20 mouse cellular contexts compared by ENCODE assay signal in genomic region chr13:9178718-9179117, GRCm38 (mm10).
DNase-seq lines count a peak whose midpoint lies in the region; ATAC-seq and TF ChIP-seq lines count a peak whose summit lies in the region.
"Had no signal": no experiment of that assay in that cellular context is flagged by ENCODE, and none has a peak within 500 bp of the region (broad histone marks: within the 10 kb centered on the region; RNA-seq: fewer than 3 reads in every experiment).

No protein-coding gene starts in this region.

- H3K27ac ChIP-seq in hindbrain, postnatal 0 days = no peak overlapping the region
- H3K27ac ChIP-seq in hindbrain, embryonic 16.5 days (ENCODE audit: low read depth, low read length) = no peak overlapping the region
- no peak overlapping the region for H3K27ac ChIP-seq in liver, embryonic 14.5 days
- H3K27ac ChIP-seq in liver, embryonic 11.5 days (ENCODE audit: low read depth, low read length) = no peak overlapping the region
- H3K27ac ChIP-seq in ES-Bruce4 (ENCODE audit: insufficient read depth, low read length) = no peak overlapping the region
- no peak overlapping the region for H3K27ac ChIP-seq in intestine, postnatal 0 days (ENCODE audit: low read depth, low read length)
- H3K27ac ChIP-seq: hindbrain, embryonic 12.5 days; limb, embryonic 13.5 days; liver, embryonic 13.5 days; neural tube, embryonic 13.5 days had no signal

- no peaks in the 10 kb centered on the region for H3K27me3 ChIP-seq in hindbrain, postnatal 0 days (ENCODE audit: insufficient read depth, low read length)
- H3K27me3 ChIP-seq in hindbrain, embryonic 16.5 days (replicated peaks; ENCODE audit: control insufficient read depth, insufficient read depth, low read length) = no peaks in the 10 kb centered on the region
- H3K27me3 ChIP-seq in liver, embryonic 14.5 days (ENCODE audit: control insufficient read depth, insufficient read depth, low read length) = no peaks in the 10 kb centered on the region
- no peaks in the 10 kb centered on the region for H3K27me3 ChIP-seq in liver, embryonic 11.5 days (replicated peaks; ENCODE audit: control insufficient read depth, insufficient read depth, low read length)
- H3K27me3 ChIP-seq in ES-Bruce4 (ENCODE audit: control insufficient read depth, insufficient read depth, low read length, poor library complexity, severe bottlenecking) = no peaks in the 10 kb centered on the region
- no peaks in the 10 kb centered on the region for H3K27me3 ChIP-seq in intestine, postnatal 0 days (replicated peaks; ENCODE audit: control insufficient read depth, insufficient read depth, low read length)
- H3K27me3 ChIP-seq: hindbrain, embryonic 12.5 days; limb, embryonic 13.5 days; liver, embryonic 13.5 days; neural tube, embryonic 13.5 days had no signal

- H3K4me2 ChIP-seq in hindbrain, postnatal 0 days (ENCODE audit: low read depth, low read length) = no peak overlapping the region
- no peak overlapping the region for H3K4me2 ChIP-seq in hindbrain, embryonic 16.5 days (ENCODE audit: low read length)
- no peak overlapping the region for H3K4me2 ChIP-seq in liver, embryonic 14.5 days (ENCODE audit: low read depth)
- H3K4me2 ChIP-seq in liver, embryonic 11.5 days = no peak overlapping the region
- H3K4me2 ChIP-seq in intestine, postnatal 0 days (replicated peaks; ENCODE audit: low read depth) = no peak overlapping the region
- H3K4me2 ChIP-seq: hindbrain, embryonic 12.5 days; limb, embryonic 13.5 days; liver, embryonic 13.5 days; midbrain, embryonic 11.5 days; neural tube, embryonic 13.5 days had no signal

- peak; percentile 21; the same call in 1 of the 2 replicates for TF ChIP-seq CTCF in hindbrain, postnatal 0 days (IDR thresholded peaks at IDR 0.05; ENCODE audit: low read depth)
- TF ChIP-seq CTCF in liver, embryonic 14.5 days (IDR thresholded peaks at IDR 0.05; ENCODE audit: low read depth) = peak; percentile 19; the same call in 1 of the 2 replicates
- TF ChIP-seq CTCF in ES-Bruce4 (IDR thresholded peaks at IDR 0.05; ENCODE audit: low read depth, low read length) = peak; percentile 69
- peak; percentile 51 for TF ChIP-seq CTCF in intestine, postnatal 0 days (IDR thresholded peaks at IDR 0.05; ENCODE audit: low read depth)

- no peaks in the 10 kb centered on the region for H3K4me1 ChIP-seq in hindbrain, postnatal 0 days (ENCODE audit: insufficient read depth, low read length)
- no peaks in the 10 kb centered on the region for H3K4me1 ChIP-seq in hindbrain, embryonic 16.5 days (ENCODE audit: control insufficient read depth, insufficient read depth, low read depth, low read length)
- no peaks in the 10 kb centered on the region; a peak in 1 of 4 replicates for H3K4me1 ChIP-seq in liver, embryonic 14.5 days (replicated peaks; ENCODE audit: control insufficient read depth in 2 of 2, insufficient read depth in 2 of 2, low read length in 1 of 2)
- H3K4me1 ChIP-seq in liver, embryonic 11.5 days (replicated peaks; ENCODE audit: control insufficient read depth, insufficient read depth, low read length) = 0 out of 2 replicates have a peak, but pooled peaks cover 3% of the 10 kb centered on the region
- no peaks in the 10 kb centered on the region for H3K4me1 ChIP-seq in ES-Bruce4 (ENCODE audit: control insufficient read depth, insufficient read depth, low read length)
- H3K4me1 ChIP-seq in intestine, postnatal 0 days (replicated peaks; ENCODE audit: control insufficient read depth, insufficient read depth, low read length) = no peaks in the 10 kb centered on the region
- H3K4me1 ChIP-seq: hindbrain, embryonic 12.5 days; neural tube, embryonic 13.5 days had no signal

- no peak for TF ChIP-seq POLR2A in ES-Bruce4 (IDR thresholded peaks at IDR 0.05; ENCODE audit: insufficient read depth, low read length)

- ATAC-seq in hindbrain, postnatal 0 days = no peak
- ATAC-seq in hindbrain, embryonic 16.5 days = no peak
- ATAC-seq in liver, embryonic 14.5 days (ENCODE audit: insufficient read depth) = no peak
- ATAC-seq in liver, embryonic 11.5 days (replicated peaks; ENCODE audit: low FRiP score) = no peak
- no peak for ATAC-seq in intestine, postnatal 0 days
- ATAC-seq: CD4-positive, CD25-positive, alpha-beta regulatory T cell, adult 4 months; forebrain, embryonic 16.5 days had no signal

- H3K9ac ChIP-seq in hindbrain, postnatal 0 days (replicated peaks; ENCODE audit: low read length) = no peak overlapping the region
- no peak overlapping the region for H3K9ac ChIP-seq in hindbrain, embryonic 16.5 days (ENCODE audit: low read depth, low read length)
- H3K9ac ChIP-seq in liver, embryonic 14.5 days (replicated peaks) = no peak overlapping the region
- H3K9ac ChIP-seq in liver, embryonic 11.5 days (ENCODE audit: low read depth, low read length) = no peak overlapping the region
- H3K9ac ChIP-seq in ES-Bruce4 (ENCODE audit: low read depth, poor library complexity, severe bottlenecking) = no peak overlapping the region
- no peak overlapping the region for H3K9ac ChIP-seq in intestine, postnatal 0 days (ENCODE audit: low read depth, low read length)
- H3K9ac ChIP-seq: hindbrain, embryonic 12.5 days; limb, embryonic 13.5 days; liver, embryonic 13.5 days; neural tube, embryonic 13.5 days had no signal

- H3K4me3 ChIP-seq in hindbrain, postnatal 0 days (ENCODE audit: low read length) = no peak overlapping the region
- H3K4me3 ChIP-seq in hindbrain, embryonic 16.5 days (ENCODE audit: low read length) = no peak overlapping the region
- H3K4me3 ChIP-seq in liver, embryonic 14.5 days (ENCODE audit: insufficient read depth in 1 of 2, low read depth in 2 of 2, low read length in 2 of 2) = no peak overlapping the region
- no peak overlapping the region for H3K4me3 ChIP-seq in liver, embryonic 11.5 days (ENCODE audit: low read depth, low read length)
- no peak overlapping the region for H3K4me3 ChIP-seq in ES-Bruce4 (ENCODE audit: low read depth, low read length)
- H3K4me3 ChIP-seq in intestine, postnatal 0 days (ENCODE audit: low read depth, low read length) = no peak overlapping the region
- H3K4me3 ChIP-seq: hindbrain, embryonic 12.5 days; limb, embryonic 13.5 days; liver, embryonic 13.5 days; neural tube, embryonic 13.5 days had no signal

- 58% methylated on average over 3 of the region's 3 CpGs for WGBS in hindbrain, postnatal 0 days
- WGBS in hindbrain, embryonic 16.5 days = 62% methylated on average over 3 of the region's 3 CpGs
- WGBS in liver, embryonic 14.5 days (ENCODE audit: insufficient replicate concordance) = 68% methylated on average over 3 of the region's 3 CpGs
- 57% methylated on average over 3 of the region's 3 CpGs for WGBS in liver, embryonic 11.5 days
- WGBS in intestine, postnatal 0 days = 65% methylated on average over 3 of the region's 3 CpGs

- DNase-seq in hindbrain, postnatal 0 days (ENCODE audit: low spot score) = no peak
- DNase-seq in liver, embryonic 14.5 days (ENCODE audit: low read depth in 3 of 3, low spot score in 3 of 3) = no peak
- no peak for DNase-seq in liver, embryonic 11.5 days (ENCODE audit: low spot score)
- no peak for DNase-seq in gastrocnemius, adult 18-20 months (ENCODE audit: low spot score)
- DNase-seq: adrenal gland, adult 8-10 months; cerebellum, adult 9-10 months; cerebellum, postnatal 36 days; gastrocnemius, postnatal 14 days; heart, postnatal 36 days; liver, embryonic 13.5 days; lung, postnatal 36 days had no signal

- H3K9me3 ChIP-seq in hindbrain, postnatal 0 days (ENCODE audit: low read length) = no peaks in the 10 kb centered on the region
- no peaks in the 10 kb centered on the region for H3K9me3 ChIP-seq in hindbrain, embryonic 16.5 days (ENCODE audit: control insufficient read depth, low read length)
- H3K9me3 ChIP-seq in liver, embryonic 14.5 days (ENCODE audit: control insufficient read depth, low read length) = no peaks in the 10 kb centered on the region
- H3K9me3 ChIP-seq in liver, embryonic 11.5 days (ENCODE audit: control insufficient read depth, low read length) = no peaks in the 10 kb centered on the region
- no peaks in the 10 kb centered on the region for H3K9me3 ChIP-seq in ES-Bruce4 (replicated peaks; ENCODE audit: control insufficient read depth, insufficient read depth, low read length, poor library complexity, severe bottlenecking)
- no peaks in the 10 kb centered on the region for H3K9me3 ChIP-seq in intestine, postnatal 0 days (ENCODE audit: control insufficient read depth)
- H3K9me3 ChIP-seq: hindbrain, embryonic 12.5 days; limb, embryonic 13.5 days; liver, embryonic 13.5 days; neural tube, embryonic 13.5 days had no signal

- TF ChIP-seq EP300 in liver, embryonic 14.5 days (IDR thresholded peaks at IDR 0.05; ENCODE audit: low read depth) = no peak
- TF ChIP-seq EP300 in ES-Bruce4 (IDR thresholded peaks at IDR 0.05; ENCODE audit: insufficient read depth, low read depth, low read length) = no peak

- peaks cover 6% of the 10 kb centered on the region; the same call in 1 of the 2 replicates for H3K36me3 ChIP-seq in hindbrain, postnatal 0 days (ENCODE audit: insufficient read depth, low read length)
- peaks cover 4% of the 10 kb centered on the region for H3K36me3 ChIP-seq in hindbrain, embryonic 16.5 days (ENCODE audit: control insufficient read depth, insufficient read depth, low read length)
- peaks cover 3% of the 10 kb centered on the region for H3K36me3 ChIP-seq in liver, embryonic 14.5 days (replicated peaks; ENCODE audit: control insufficient read depth, insufficient read depth, low read depth)
- H3K36me3 ChIP-seq in liver, embryonic 11.5 days (ENCODE audit: control insufficient read depth, insufficient read depth, low read length) = no peaks in the 10 kb centered on the region
- H3K36me3 ChIP-seq in ES-Bruce4 (ENCODE audit: control insufficient read depth, insufficient read depth, low read length, poor library complexity, severe bottlenecking) = 0 out of 2 replicates have a peak, but pooled peaks cover 5% of the 10 kb centered on the region
- peaks cover 10% of the 10 kb centered on the region; the same call in 1 of the 2 replicates for H3K36me3 ChIP-seq in intestine, postnatal 0 days (ENCODE audit: control insufficient read depth, insufficient read depth)

Comparison
In these comparisons a context has a peak if more than half of its experiments do, and no peak if none do; other contexts are left out.
1. CTCF ChIP-seq: peak in every context shown above with its lines; median percentile 69 in ES-Bruce4; 51 in intestine, postnatal 0 days; 21 in hindbrain, postnatal 0 days; 19 in liver, embryonic 14.5 days.